Mouse (Mus musculus) skeletal muscle tissue, postnatal 0 days (tissue): ENCODE measurements around the gene Zfp113. TPM values are rescaled to one million over a fixed set of nuclear protein-coding genes. Genes with fewer than 3 reads are reported as not detected.

Experiments used
- microRNA counts: library from miRNA; unstranded; fragments of <30 nt; microRNA quantifications from one replicate; lab custom pipeline; 2015
- microRNA-seq, 2 experiments: library from miRNA; unstranded; fragments of <30 nt; microRNA quantifications; one replicate each; pipeline ENCODE4; 2016
- polyA plus RNA-seq: library from polyadenylated mRNA; unstranded; fragments of >200 nt; fragmentation: Nextera tagmentation; extraction: Ambion mirVana; gene quantifications from 2 replicates; pipeline ENCODE4 v1.2.1, GENCODE M21; 2015

Zfp113 gene
- 7.8 and 9.0 TPM in 2 replicates for polyA plus RNA-seq

DNA sequence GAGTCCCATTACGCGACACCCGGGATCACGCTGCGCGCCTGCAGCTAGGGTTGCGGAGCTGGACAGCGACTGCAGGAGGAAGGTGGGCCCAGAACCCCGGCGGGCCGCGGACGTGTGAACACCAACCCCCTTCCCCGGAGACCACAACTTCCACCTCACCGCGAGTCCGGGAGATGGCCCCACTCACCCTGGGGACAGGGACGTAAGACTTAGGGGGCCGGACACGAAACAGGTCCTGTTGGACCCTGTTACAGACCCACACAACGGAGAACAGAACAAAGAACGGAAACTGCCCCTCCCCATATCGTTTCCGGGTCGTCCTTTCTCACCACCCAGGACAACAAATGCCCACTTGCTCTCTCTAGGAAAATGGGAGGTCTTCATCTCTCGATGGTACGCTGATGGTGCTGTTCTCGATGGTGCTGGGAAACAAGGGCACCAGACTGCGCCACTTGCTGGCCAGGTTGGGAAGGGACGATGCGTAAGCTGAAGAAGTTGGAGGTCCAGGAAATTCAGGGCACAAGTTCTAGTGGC, at the start of gene Zfp113:
Gene Zfp113 (minus strand): TSS at position 302 of the 534 bp plus-strand sequence.

DNA sequence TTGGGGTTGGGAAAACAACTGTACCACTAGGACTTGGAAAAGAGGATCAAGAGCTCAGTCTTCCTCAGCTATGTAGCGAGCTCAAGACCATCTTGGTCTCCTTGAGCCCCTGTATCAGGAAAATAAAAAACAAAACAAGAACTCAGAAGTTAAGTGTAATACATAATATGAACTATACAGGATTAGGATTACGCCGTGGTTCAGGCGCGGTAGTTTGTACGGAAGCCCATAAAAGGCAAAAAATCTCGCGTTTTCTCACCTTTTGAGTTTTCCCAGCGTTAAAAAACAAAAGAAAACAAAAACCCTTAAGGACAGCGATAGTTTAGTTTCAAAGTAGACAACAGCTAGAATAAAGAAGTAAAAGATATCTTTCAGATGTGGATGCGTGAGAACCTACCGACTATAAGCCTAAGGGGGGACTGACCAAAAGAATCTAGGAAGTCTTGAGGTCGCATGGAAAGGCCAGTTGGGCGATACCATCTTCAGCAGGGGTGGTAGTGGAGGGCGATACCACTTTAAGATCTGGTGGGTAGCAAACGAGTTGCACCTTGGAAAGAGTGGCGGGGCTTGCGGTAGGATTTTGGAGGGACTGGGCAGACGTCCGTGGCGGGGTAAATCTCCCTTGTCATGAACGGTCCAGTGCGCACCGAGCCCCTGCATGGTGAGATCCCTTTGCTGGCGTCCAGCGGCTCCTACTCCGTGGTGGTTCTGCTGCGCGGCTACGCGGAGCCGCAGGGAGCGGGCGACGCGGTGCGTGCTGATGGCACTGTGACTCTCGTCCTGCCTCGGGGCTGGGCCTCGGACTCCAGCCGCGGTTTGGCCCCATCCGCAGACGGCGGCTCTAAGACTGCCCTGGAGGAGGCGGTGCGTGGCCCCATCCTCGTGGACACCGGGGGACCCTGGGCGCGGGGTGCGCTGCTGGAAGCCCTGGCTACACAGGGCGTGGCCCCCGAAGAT, 38.5 kb upstream of the Zfp113 start, which contains the start of gene Mblac1:
Gene Mblac1 (plus strand): TSS at position 544 of the 957 bp plus-strand sequence.

DNA sequence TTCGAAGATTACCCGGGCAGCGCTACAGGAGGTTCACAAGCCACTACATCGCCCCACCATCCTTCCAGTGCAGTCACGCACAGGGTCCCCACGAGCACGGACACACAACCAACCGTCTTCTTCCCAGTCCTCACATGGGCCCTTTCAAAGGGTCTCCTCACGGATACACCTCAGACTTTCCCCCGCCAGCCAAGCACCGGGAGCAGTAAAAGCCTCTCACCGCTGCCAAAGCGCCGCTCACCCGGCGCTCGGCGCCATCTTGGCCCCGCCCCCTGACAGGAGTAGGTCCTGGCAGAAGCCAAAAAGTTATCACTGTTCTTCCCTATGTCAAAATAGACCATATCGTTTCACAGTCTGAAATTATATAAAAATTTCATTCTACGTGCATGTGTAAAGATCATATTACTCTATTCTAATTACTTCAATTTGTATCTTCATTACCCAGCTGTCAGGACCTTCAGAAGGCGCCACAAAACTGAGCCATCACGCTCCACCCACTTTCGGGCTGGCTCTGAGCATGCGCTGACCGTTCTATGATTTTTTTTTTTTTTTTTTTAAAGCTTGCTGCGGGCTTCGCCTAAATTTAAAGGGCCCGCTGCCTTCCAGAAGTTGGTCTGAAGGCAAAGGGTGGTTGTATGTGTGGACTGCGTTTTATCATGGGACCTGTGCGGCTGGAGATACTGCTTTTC, 31.6 kb upstream of the Zfp113 start, which contains the start of the genes Taf6 and Cnpy4:
Gene Taf6 (minus strand): TSS at position 502 of the 689 bp plus-strand sequence.
Gene Cnpy4 (plus strand): TSS at position 536 of the 689 bp plus-strand sequence.

DNA sequence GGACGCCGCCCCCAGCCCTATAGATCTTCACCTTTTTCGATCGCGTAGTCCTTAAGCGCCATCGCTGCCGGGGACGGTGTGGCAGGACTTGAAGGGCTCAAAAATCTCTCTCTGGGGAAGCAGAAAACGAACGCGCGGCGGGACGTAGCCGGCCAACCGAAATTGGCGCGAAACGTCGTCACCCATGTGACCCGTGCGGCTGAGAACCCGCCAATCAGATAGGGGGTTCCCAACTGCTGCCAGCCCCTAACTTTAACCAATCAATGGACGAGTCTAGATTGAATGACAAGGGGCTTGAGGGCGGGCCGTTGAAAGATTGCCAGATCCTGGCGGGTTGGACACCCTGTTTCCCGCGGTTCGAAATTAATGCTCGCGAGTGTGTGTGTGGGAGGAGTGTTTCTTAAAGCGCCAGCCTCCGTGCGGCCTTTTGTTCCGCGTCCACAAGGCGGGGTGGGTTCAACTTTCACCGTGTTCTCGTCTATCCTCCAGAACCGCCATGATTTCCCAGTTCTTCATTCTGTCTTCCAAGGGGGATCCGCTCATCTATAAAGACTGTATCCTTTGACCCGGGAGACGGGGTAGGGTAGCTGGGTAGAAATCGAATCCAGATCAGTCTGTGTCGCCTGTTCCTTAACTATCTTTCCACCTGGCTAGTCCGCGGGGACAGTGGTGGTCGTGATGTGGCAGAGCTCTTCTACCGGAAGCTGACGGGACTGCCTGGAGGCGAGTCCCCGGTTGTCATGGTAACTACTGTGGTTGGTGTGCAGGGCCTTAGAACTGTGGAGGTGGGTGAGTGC, 16.3 kb upstream of the Zfp113 start, which contains the start of the genes Ap4m1 and Mcm7:
Gene Ap4m1 (plus strand): TSS at position 308 of the 797 bp plus-strand sequence.
Gene Mcm7 (minus strand): TSS at position 728 of the 797 bp plus-strand sequence.

GRCm38 (mm10) chr5:138160842-138161665, 5.5 kb upstream of the Zfp113 start, which contains the start of gene Cops6:
Gene Cops6, plus strand, starts transcription at chr5:138161071.

DNA sequence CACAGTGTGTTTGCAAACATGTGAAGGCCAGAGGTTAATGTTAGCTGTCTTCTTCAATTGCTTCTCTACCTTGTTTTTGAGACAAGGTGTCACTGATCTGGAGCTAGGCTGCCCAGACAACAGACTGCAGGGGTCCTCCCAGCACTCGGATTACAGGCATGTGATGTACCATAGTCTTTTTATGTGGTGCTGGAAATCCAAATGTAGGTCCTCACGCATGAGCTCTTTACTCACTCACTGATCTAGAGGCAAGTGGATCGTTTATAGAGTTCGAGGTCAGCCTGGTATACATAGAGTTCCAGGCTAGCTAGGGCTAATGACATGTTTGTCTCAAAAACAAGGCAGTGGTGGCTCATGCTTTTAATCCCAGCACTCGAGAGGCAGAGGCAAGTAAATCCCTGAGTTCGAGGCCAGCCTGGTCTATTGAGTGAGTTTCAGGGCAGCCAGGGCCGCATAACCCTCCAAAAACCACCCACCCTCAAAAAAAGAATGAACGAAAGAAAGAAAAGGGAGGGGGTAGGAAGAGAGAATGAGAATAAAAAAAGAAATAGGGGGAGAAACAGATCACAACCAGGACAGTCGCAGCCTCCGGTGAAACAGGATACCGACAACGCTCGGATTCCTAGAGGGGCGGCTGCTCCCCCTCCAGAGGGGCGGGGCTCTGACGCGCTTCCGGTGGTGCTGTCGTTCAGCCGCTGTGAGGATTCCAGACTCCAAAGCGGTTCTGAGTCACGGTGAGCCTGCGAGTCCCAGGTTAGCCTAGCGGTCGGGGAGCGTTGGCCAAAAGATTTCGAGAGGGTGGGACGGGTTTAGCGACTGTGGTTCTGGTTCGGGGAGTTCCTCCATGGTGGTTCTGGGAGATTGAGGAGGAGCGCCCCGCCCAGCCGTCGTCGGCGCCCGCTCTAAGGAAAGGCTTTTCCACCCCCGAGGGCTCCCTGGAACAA, 39.0 kb downstream of the Zfp113 start, which contains the start of gene Zscan21:
Gene Zscan21 (plus strand): TSS at position 649 of the 944 bp plus-strand sequence.

MicroRNAs within 50 kb of the gene (microRNA counts, 519-probe panel; counts per million panel counts)
- 3,693 counts per million, percentile 77 among the panel's probes with 10 or more counts for microRNA mmu-miR-106b (lab: Ali Mortazavi, UCI)
- microRNA mmu-miR-25 (lab: Ali Mortazavi, UCI): 5,917 counts per million, percentile 91 among the panel's probes with 10 or more counts
- 3,693 counts per million, percentile 77 among the panel's probes with 10 or more counts for microRNA mmu-miR-93 (lab: Ali Mortazavi, UCI)

Small RNA genes lying within 50 kb of the gene (microRNA-seq; reads per million reads assigned to microRNA genes)
- 758 to 966 reads per million in 2 experiments for gene Mir106b
- gene Mir25: 299 to 314 reads per million in 2 experiments
- gene Mir93: 819 to 862 reads per million in 2 experiments

Other genes with a start within 250 kb of the Zfp113 start
- 0.05 and 0.11 TPM in 2 replicates for gene Cyp3a13, start 234.1 kb downstream of the Zfp113 start, polyA plus RNA-seq
- gene Gjc3, start 192.6 kb downstream of the Zfp113 start, polyA plus RNA-seq: 2.6 and 2.8 TPM in 2 replicates
- 0.11 and 0.55 TPM in 2 replicates for gene Azgp1, start 174.2 kb downstream of the Zfp113 start, polyA plus RNA-seq
- not detected in 2 replicates for gene Smok3a, start 134.5 kb downstream of the Zfp113 start, polyA plus RNA-seq
- gene Smok3b, start 134.3 kb downstream of the Zfp113 start, polyA plus RNA-seq: not detected in 2 replicates
- not detected in 2 replicates for gene Smok3c, start 102.5 kb downstream of the Zfp113 start, polyA plus RNA-seq
- 5.0 and 5.2 TPM in 2 replicates for gene Zkscan1, start 70.7 kb downstream of the Zfp113 start, polyA plus RNA-seq
- 21.8 and 23.8 TPM in 2 replicates for gene Zscan21, start 38.8 kb downstream of the Zfp113 start, polyA plus RNA-seq
- 227 and 247 TPM in 2 replicates for gene Cops6, start 5.3 kb upstream of the Zfp113 start, polyA plus RNA-seq
- gene Ap4m1, start 16.3 kb upstream of the Zfp113 start, polyA plus RNA-seq: 9.2 and 9.3 TPM in 2 replicates
- gene Mcm7, start 16.7 kb upstream of the Zfp113 start, polyA plus RNA-seq: 32.0 and 36.3 TPM in 2 replicates
- 33.2 and 37.7 TPM in 2 replicates for gene Taf6, start 31.7 kb upstream of the Zfp113 start, polyA plus RNA-seq
- gene Cnpy4, start 31.7 kb upstream of the Zfp113 start, polyA plus RNA-seq: 17.2 and 20.2 TPM in 2 replicates
- gene Mblac1, start 38.6 kb upstream of the Zfp113 start, polyA plus RNA-seq: 7.0 and 7.1 TPM in 2 replicates
- 0.97 and 1.1 TPM in 2 replicates for gene Nxpe5, start 70.2 kb upstream of the Zfp113 start, polyA plus RNA-seq
- 71.2 and 72.6 TPM in 2 replicates for gene Lamtor4, start 99.7 kb upstream of the Zfp113 start, polyA plus RNA-seq
- 1.3 and 2.8 TPM in 2 replicates for gene BC037034, start 108.3 kb upstream of the Zfp113 start, polyA plus RNA-seq
- gene Gal3st4, start 117.1 kb upstream of the Zfp113 start, polyA plus RNA-seq: 0.68 and 1.4 TPM in 2 replicates
- gene Gm43720, start 124.2 kb upstream of the Zfp113 start, polyA plus RNA-seq: 0.09 and 0.15 TPM in 2 replicates
- 1.5 and 2.3 TPM in 2 replicates for gene Gpc2, start 124.3 kb upstream of the Zfp113 start, polyA plus RNA-seq
- 0.91 and 1.3 TPM in 2 replicates for gene Stag3, start 124.5 kb upstream of the Zfp113 start, polyA plus RNA-seq
- not detected in 2 replicates for gene Pvrig, start 186.2 kb upstream of the Zfp113 start, polyA plus RNA-seq